Mouse (Mus musculus): ENCODE data around the gene Fndc8. TPM values are rescaled to one million over a fixed set of nuclear protein-coding genes. Genes with fewer than 3 reads are reported as not detected.
A peak's percentile ranks its signal among the peaks of the same experiment; 100 is the strongest.

Gene Fndc8
- polyA plus RNA-seq, 1 experiment from 2014 or later, result not detected

- no peaks in the 10 kb centered on the region for H3K36me3 ChIP-seq (ENCODE audit: control insufficient read depth, insufficient read depth, low read length)
- TF ChIP-seq CTCF (IDR thresholded peaks at IDR 0.05; ENCODE audit: low read depth), result no peak
- no peak for TF ChIP-seq EP300 (optimal IDR thresholded peaks at IDR 0.05)
- DNase-seq (ENCODE audit: low spot score) (no peak), ATAC-seq (ENCODE audit: low FRiP score, low TSS enrichment) (no peak)
- WGBS, result 61% methylated on average over 2 of the region's 2 CpGs
- no peak overlapping the region for H3K27ac ChIP-seq (replicated peaks)
- no peaks in the 10 kb centered on the region for H3K9me3 ChIP-seq (ENCODE audit: control insufficient read depth, low read length)
- H3K9ac ChIP-seq (ENCODE audit: low read length), result no peak overlapping the region
- H3K4me1 ChIP-seq (replicated peaks; ENCODE audit: control insufficient read depth, insufficient read depth), result no peaks in the 10 kb centered on the region
- no peak overlapping the region for H3K4me3 ChIP-seq (ENCODE audit: low read depth, low read length)
- H3K27me3 ChIP-seq (ENCODE audit: control insufficient read depth, insufficient read depth, low read length), result no peaks in the 10 kb centered on the region
- H3K4me2 ChIP-seq (replicated peaks; ENCODE audit: low read depth), result no peak overlapping the region
Measured at GRCm38 (mm10) chr11:82863059-82863458, 28.9 kb upstream of the Fndc8 start.

GRCm38 (mm10) chr11:82863488-82863931 is 28.4 kb upstream of the Fndc8 start:
- Histone ChIP-seq H3K4me3 (ENCODE audit: low read depth, low read length) (no peak overlapping the region), H3K9ac (ENCODE audit: low read length) (no peak overlapping the region), H3K4me2 (replicated peaks; ENCODE audit: low read depth) (no peak overlapping the region), H3K9me3 (ENCODE audit: control insufficient read depth, low read length) (no peaks in the 10 kb centered on the region), H3K36me3 (ENCODE audit: control insufficient read depth, insufficient read depth, low read length) (no peaks in the 10 kb centered on the region), H3K27me3 (ENCODE audit: control insufficient read depth, insufficient read depth, low read length) (no peaks in the 10 kb centered on the region), H3K27ac (replicated peaks) (peak overlapping the region; percentile 61), H3K4me1 (replicated peaks; ENCODE audit: control insufficient read depth, insufficient read depth) (no peaks in the 10 kb centered on the region)
- ATAC-seq (ENCODE audit: low FRiP score, low TSS enrichment) (peak; percentile 50; the same call in 1 of the 2 replicates), DNase-seq (ENCODE audit: low spot score) (peak; percentile 54)
- TF ChIP-seq EP300 (optimal IDR thresholded peaks at IDR 0.05), result no peak
- 32% methylated on average over 4 of the region's 4 CpGs for WGBS

- 79% methylated on average over 10 of the region's 10 CpGs for WGBS
- Histone ChIP-seq H3K4me2 (replicated peaks; ENCODE audit: low read depth) (no peak overlapping the region), H3K4me1 (replicated peaks; ENCODE audit: control insufficient read depth, insufficient read depth) (no peaks in the 10 kb centered on the region), H3K27ac (replicated peaks) (no peak overlapping the region), H3K4me3 (ENCODE audit: low read depth, low read length) (no peak overlapping the region), H3K9ac (ENCODE audit: low read length) (no peak overlapping the region), H3K27me3 (ENCODE audit: control insufficient read depth, insufficient read depth, low read length) (no peaks in the 10 kb centered on the region), H3K36me3 (ENCODE audit: control insufficient read depth, insufficient read depth, low read length) (no peaks in the 10 kb centered on the region), H3K9me3 (ENCODE audit: control insufficient read depth, low read length) (no peaks in the 10 kb centered on the region)
- TF ChIP-seq CTCF (IDR thresholded peaks at IDR 0.05; ENCODE audit: low read depth) (no peak), EP300 (optimal IDR thresholded peaks at IDR 0.05) (no peak)
- ATAC-seq (ENCODE audit: low FRiP score, low TSS enrichment) (no peak), DNase-seq (ENCODE audit: low spot score) (no peak)
Measured at GRCm38 (mm10) chr11:82865957-82866356, 26.0 kb upstream of the Fndc8 start.

GRCm38 (mm10) chr11:82866850-82867564 is 24.9 kb upstream of the Fndc8 start:
- WGBS, result 32% methylated on average over 7 of the region's 7 CpGs
- no peak for ATAC-seq (ENCODE audit: low FRiP score, low TSS enrichment)

GRCm38 (mm10) chr11:82867956-82868355 is 24.0 kb upstream of the Fndc8 start:
- no peak for TF ChIP-seq CTCF (IDR thresholded peaks at IDR 0.05; ENCODE audit: low read depth)
- no peak for TF ChIP-seq EP300 (optimal IDR thresholded peaks at IDR 0.05)
- no peak overlapping the region for H3K4me2 ChIP-seq (replicated peaks; ENCODE audit: low read depth)
- ATAC-seq (ENCODE audit: low FRiP score, low TSS enrichment) (no peak), DNase-seq (ENCODE audit: low spot score) (no peak)
- 81% methylated on average over 5 of the region's 5 CpGs for WGBS
- no peaks in the 10 kb centered on the region for H3K9me3 ChIP-seq (ENCODE audit: control insufficient read depth, low read length)
- no peaks in the 10 kb centered on the region for H3K27me3 ChIP-seq (ENCODE audit: control insufficient read depth, insufficient read depth, low read length)
- H3K4me3 ChIP-seq (ENCODE audit: low read depth, low read length), result no peak overlapping the region
- H3K36me3 ChIP-seq (ENCODE audit: control insufficient read depth, insufficient read depth, low read length), result no peaks in the 10 kb centered on the region
- no peaks in the 10 kb centered on the region for H3K4me1 ChIP-seq (replicated peaks; ENCODE audit: control insufficient read depth, insufficient read depth)
- no peak overlapping the region for H3K27ac ChIP-seq (replicated peaks)
- H3K9ac ChIP-seq (ENCODE audit: low read length), result no peak overlapping the region

More at GRCm38 (mm10) chr11:82866850-82867564, 24.9 kb upstream of the Fndc8 start:
- no peak overlapping the region for H3K4me3 ChIP-seq (ENCODE audit: low read depth, low read length)
- no peak for DNase-seq (ENCODE audit: low spot score)
- TF ChIP-seq CTCF (IDR thresholded peaks at IDR 0.05; ENCODE audit: low read depth) (no peak), EP300 (optimal IDR thresholded peaks at IDR 0.05) (no peak)
- H3K9me3 ChIP-seq (ENCODE audit: control insufficient read depth, low read length), result no peaks in the 10 kb centered on the region
- no peaks in the 10 kb centered on the region for H3K27me3 ChIP-seq (ENCODE audit: control insufficient read depth, insufficient read depth, low read length)
- no peak overlapping the region for H3K27ac ChIP-seq (replicated peaks)
- no peaks in the 10 kb centered on the region for H3K36me3 ChIP-seq (ENCODE audit: control insufficient read depth, insufficient read depth, low read length)
- H3K4me1 ChIP-seq (replicated peaks; ENCODE audit: control insufficient read depth, insufficient read depth), result no peaks in the 10 kb centered on the region
- H3K9ac ChIP-seq (ENCODE audit: low read length), result no peak overlapping the region
- no peak overlapping the region for H3K4me2 ChIP-seq (replicated peaks; ENCODE audit: low read depth)

- TF ChIP-seq EP300 (optimal IDR thresholded peaks at IDR 0.05) (no peak), CTCF (IDR thresholded peaks at IDR 0.05; ENCODE audit: low read depth) (no peak)
- ATAC-seq (ENCODE audit: low FRiP score, low TSS enrichment) (no peak), DNase-seq (ENCODE audit: low spot score) (no peak)
- H3K4me3 ChIP-seq (ENCODE audit: low read depth, low read length), result peak overlapping the region; percentile 87
- 57% methylated on average over 9 of the region's 9 CpGs for WGBS
- peak overlapping the region; percentile 91; the same call in 1 of the 2 replicates for H3K9ac ChIP-seq (ENCODE audit: low read length)
- peak overlapping the region; percentile 77 for H3K4me2 ChIP-seq (replicated peaks; ENCODE audit: low read depth)
- peak overlapping the region; percentile 92 for H3K27ac ChIP-seq (replicated peaks)
- no peaks in the 10 kb centered on the region for H3K4me1 ChIP-seq (replicated peaks; ENCODE audit: control insufficient read depth, insufficient read depth)
- no peaks in the 10 kb centered on the region for H3K9me3 ChIP-seq (ENCODE audit: control insufficient read depth, low read length)
- H3K27me3 ChIP-seq (ENCODE audit: control insufficient read depth, insufficient read depth, low read length), result no peaks in the 10 kb centered on the region
- no peaks in the 10 kb centered on the region for H3K36me3 ChIP-seq (ENCODE audit: control insufficient read depth, insufficient read depth, low read length)
Measured at GRCm38 (mm10) chr11:82869506-82870172, 22.3 kb upstream of the Fndc8 start.
